Mouse (Mus musculus): ENCODE measurements at regions not wholly inside any gene's neighbourhood (a gene's known extent, or its start where the extent isn't known, plus 50 kb on each side); places are given as distances from the start of the nearest gene placed in this dataset.

DNA sequence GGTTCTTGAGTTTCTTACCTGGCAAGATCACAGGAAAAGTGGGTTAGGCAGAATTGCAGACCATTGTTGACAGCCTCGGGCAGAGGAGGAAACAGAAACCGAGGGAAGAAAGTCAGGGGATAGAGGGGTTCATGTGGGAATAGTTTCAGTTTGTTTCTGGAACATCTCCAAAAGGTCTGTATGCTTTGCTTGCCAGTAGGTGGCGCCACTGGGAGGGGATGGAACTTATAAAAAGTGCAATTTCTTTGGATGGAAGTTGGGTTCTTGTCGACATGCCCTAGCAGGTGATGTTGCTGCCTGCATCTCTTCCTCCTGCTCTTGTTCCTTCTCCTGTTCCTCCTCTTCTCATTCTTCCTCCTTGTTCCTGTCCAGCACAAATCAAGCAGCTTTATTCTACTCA is 94.3 kb upstream of the Arrdc4 start:
- TF ChIP-seq CTCF (IDR thresholded peaks at IDR 0.05; ENCODE audit: borderline replicate concordance, insufficient read depth, low read length) (no peak), POLR2A (IDR thresholded peaks at IDR 0.05; ENCODE audit: low read depth, low read length) (no peak)
